Mouse (Mus musculus): ENCODE measurements at regions not wholly inside any gene's neighbourhood (a gene's known extent, or its start where the extent isn't known, plus 50 kb on each side); places are given as distances from the start of the nearest gene placed in this dataset.
A peak's percentile ranks its signal among the peaks of the same experiment; 100 is the strongest.

GRCm38 (mm10) chr16:76546632-76547031 lies 173.0 kb upstream of the Nrip1 start:
- H3K4me2 ChIP-seq (ENCODE audit: low read depth, low read length): no peak overlapping the region
- H3K9me3 ChIP-seq (ENCODE audit: control insufficient read depth, low read length): no peaks in the 10 kb centered on the region
- no peaks in the 10 kb centered on the region for H3K27me3 ChIP-seq (ENCODE audit: control insufficient read depth, insufficient read depth, low read depth, low read length)
- H3K36me3 ChIP-seq (ENCODE audit: control insufficient read depth, insufficient read depth, low read length): no peaks in the 10 kb centered on the region
- no peaks in the 10 kb centered on the region for H3K4me1 ChIP-seq (replicated peaks; ENCODE audit: control insufficient read depth, insufficient read depth, low read length)
- no peak overlapping the region for H3K4me3 ChIP-seq (ENCODE audit: low read length)
- 88% methylated on average over 2 of the region's 2 CpGs for WGBS
- no peak for ATAC-seq (ENCODE audit: low read depth)
- no peak overlapping the region for H3K9ac ChIP-seq (ENCODE audit: low read length)
- no peak overlapping the region for H3K27ac ChIP-seq (ENCODE audit: low read length)

- 67% methylated on average over 2 of the region's 2 CpGs for WGBS
- no peak overlapping the region for H3K9ac ChIP-seq (ENCODE audit: low read length)
- H3K4me3 ChIP-seq (ENCODE audit: low read length): no peak overlapping the region
- H3K4me2 ChIP-seq (ENCODE audit: low read depth, low read length): no peak overlapping the region
- no peaks in the 10 kb centered on the region for H3K36me3 ChIP-seq (ENCODE audit: control insufficient read depth, insufficient read depth, low read length)
- H3K27me3 ChIP-seq (ENCODE audit: control insufficient read depth, insufficient read depth, low read depth, low read length): no peaks in the 10 kb centered on the region
- H3K9me3 ChIP-seq (ENCODE audit: control insufficient read depth, low read length): no peaks in the 10 kb centered on the region
- no peak for ATAC-seq (ENCODE audit: low read depth)
- H3K27ac ChIP-seq (ENCODE audit: low read length): no peak overlapping the region
- H3K4me1 ChIP-seq (replicated peaks; ENCODE audit: control insufficient read depth, insufficient read depth, low read length): no peaks in the 10 kb centered on the region
Measured at GRCm38 (mm10) chr16:76545942-76546341, 172.3 kb upstream of the Nrip1 start.

- no peak for ATAC-seq (ENCODE audit: low read depth)
- no peaks in the 10 kb centered on the region for H3K27me3 ChIP-seq (ENCODE audit: control insufficient read depth, insufficient read depth, low read depth, low read length)
- H3K27ac ChIP-seq (ENCODE audit: low read length): no peak overlapping the region
- H3K4me2 ChIP-seq (ENCODE audit: low read depth, low read length): no peak overlapping the region
- 70% methylated on average over 4 of the region's 4 CpGs for WGBS
- peaks cover 2% of the 10 kb centered on the region; the same call in 1 of the 2 replicates for H3K4me1 ChIP-seq (replicated peaks; ENCODE audit: control insufficient read depth, insufficient read depth, low read length)
- H3K9me3 ChIP-seq (ENCODE audit: control insufficient read depth, low read length): no peaks in the 10 kb centered on the region
- no peaks in the 10 kb centered on the region for H3K36me3 ChIP-seq (ENCODE audit: control insufficient read depth, insufficient read depth, low read length)
- no peak overlapping the region for H3K9ac ChIP-seq (ENCODE audit: low read length)
- no peak overlapping the region for H3K4me3 ChIP-seq (ENCODE audit: low read length)
Measured at GRCm38 (mm10) chr16:76544972-76545371, 171.3 kb upstream of the Nrip1 start.

- Histone ChIP-seq H3K36me3 (ENCODE audit: control insufficient read depth, insufficient read depth, low read length) (no peaks in the 10 kb centered on the region), H3K27me3 (ENCODE audit: control insufficient read depth, insufficient read depth, low read depth, low read length) (no peaks in the 10 kb centered on the region), H3K4me2 (ENCODE audit: low read depth, low read length) (no peak overlapping the region), H3K4me1 (replicated peaks; ENCODE audit: control insufficient read depth, insufficient read depth, low read length) (peaks cover 6% of the 10 kb centered on the region), H3K4me3 (ENCODE audit: low read length) (no peak overlapping the region), H3K9ac (ENCODE audit: low read length) (no peak overlapping the region), H3K27ac (ENCODE audit: low read length) (peak overlapping the region; percentile 39; the same call in 1 of the 2 replicates), H3K9me3 (ENCODE audit: control insufficient read depth, low read length) (no peaks in the 10 kb centered on the region)
- 33% methylated on average over 5 of the region's 5 CpGs for WGBS
- peak; percentile 26; the same call in 1 of the 2 replicates for ATAC-seq (ENCODE audit: low read depth)
Measured at GRCm38 (mm10) chr16:76540964-76541363, 167.3 kb upstream of the Nrip1 start.

- Histone ChIP-seq H3K27ac (ENCODE audit: low read length) (no peak overlapping the region), H3K9me3 (ENCODE audit: control insufficient read depth, low read length) (no peaks in the 10 kb centered on the region), H3K27me3 (ENCODE audit: control insufficient read depth, insufficient read depth, low read depth, low read length) (no peaks in the 10 kb centered on the region), H3K9ac (ENCODE audit: low read length) (no peak overlapping the region), H3K4me1 (replicated peaks; ENCODE audit: control insufficient read depth, insufficient read depth, low read length) (peaks cover 6% of the 10 kb centered on the region), H3K36me3 (ENCODE audit: control insufficient read depth, insufficient read depth, low read length) (no peaks in the 10 kb centered on the region), H3K4me3 (ENCODE audit: low read length) (no peak overlapping the region), H3K4me2 (ENCODE audit: low read depth, low read length) (no peak overlapping the region; the same call in 1 of the 2 replicates)
- WGBS: 55% methylated on average over 8 of the region's 8 CpGs
- ATAC-seq (ENCODE audit: low read depth): 0 out of 2 replicates have a peak, but pooled peaks have one; percentile 31
Measured at GRCm38 (mm10) chr16:76540328-76540923, 166.8 kb upstream of the Nrip1 start.

GRCm38 (mm10) chr16:76539669-76540068 lies 166.0 kb upstream of the Nrip1 start:
- Histone ChIP-seq H3K4me3 (ENCODE audit: low read length) (no peak overlapping the region), H3K27ac (ENCODE audit: low read length) (peak overlapping the region; percentile 13; the same call in 1 of the 2 replicates), H3K9ac (ENCODE audit: low read length) (no peak overlapping the region), H3K36me3 (ENCODE audit: control insufficient read depth, insufficient read depth, low read length) (no peaks in the 10 kb centered on the region), H3K27me3 (ENCODE audit: control insufficient read depth, insufficient read depth, low read depth, low read length) (no peaks in the 10 kb centered on the region), H3K4me2 (ENCODE audit: low read depth, low read length) (no peak overlapping the region), H3K4me1 (replicated peaks; ENCODE audit: control insufficient read depth, insufficient read depth, low read length) (peaks cover 6% of the 10 kb centered on the region), H3K9me3 (ENCODE audit: control insufficient read depth, low read length) (no peaks in the 10 kb centered on the region)
- WGBS: 15% methylated on average over 6 of the region's 6 CpGs
- peak; percentile 57 for ATAC-seq (ENCODE audit: low read depth)

- ATAC-seq (ENCODE audit: low read depth): no peak
- Histone ChIP-seq H3K36me3 (ENCODE audit: control insufficient read depth, insufficient read depth, low read length) (no peaks in the 10 kb centered on the region), H3K9me3 (ENCODE audit: control insufficient read depth, low read length) (no peaks in the 10 kb centered on the region), H3K4me2 (ENCODE audit: low read depth, low read length) (no peak overlapping the region), H3K27ac (ENCODE audit: low read length) (no peak overlapping the region), H3K4me3 (ENCODE audit: low read length) (no peak overlapping the region), H3K4me1 (replicated peaks; ENCODE audit: control insufficient read depth, insufficient read depth, low read length) (peaks cover 6% of the 10 kb centered on the region), H3K27me3 (ENCODE audit: control insufficient read depth, insufficient read depth, low read depth, low read length) (no peaks in the 10 kb centered on the region), H3K9ac (ENCODE audit: low read length) (no peak overlapping the region)
- whole genome bisulfite sequencing: 79% methylated on average over 11 of the region's 11 CpGs
Measured at GRCm38 (mm10) chr16:76537871-76538270, 164.2 kb upstream of the Nrip1 start.

GRCm38 (mm10) chr16:76532928-76533217 lies 159.2 kb upstream of the Nrip1 start:
- Histone ChIP-seq H3K27me3 (ENCODE audit: control insufficient read depth, insufficient read depth, low read depth, low read length) (no peaks in the 10 kb centered on the region), H3K4me1 (replicated peaks; ENCODE audit: control insufficient read depth, insufficient read depth, low read length) (0 out of 2 replicates have a peak, but pooled peaks cover 2% of the 10 kb centered on the region), H3K4me3 (ENCODE audit: low read length) (no peak overlapping the region), H3K9ac (ENCODE audit: low read length) (no peak overlapping the region), H3K9me3 (ENCODE audit: control insufficient read depth, low read length) (no peaks in the 10 kb centered on the region), H3K27ac (ENCODE audit: low read length) (peak overlapping the region; percentile 34), H3K4me2 (ENCODE audit: low read depth, low read length) (peak overlapping the region; percentile 29; the same call in 1 of the 2 replicates), H3K36me3 (ENCODE audit: control insufficient read depth, insufficient read depth, low read length) (no peaks in the 10 kb centered on the region)
- WGBS: 37% methylated on average over 8 of the region's 8 CpGs
- ATAC-seq (ENCODE audit: low read depth): no peak

GRCm38 (mm10) chr16:76532142-76532927 lies 158.7 kb upstream of the Nrip1 start:
- Histone ChIP-seq H3K9ac (ENCODE audit: low read length) (no peak overlapping the region), H3K4me1 (replicated peaks; ENCODE audit: control insufficient read depth, insufficient read depth, low read length) (0 out of 2 replicates have a peak, but pooled peaks cover 2% of the 10 kb centered on the region), H3K27ac (ENCODE audit: low read length) (peak overlapping the region; percentile 34), H3K36me3 (ENCODE audit: control insufficient read depth, insufficient read depth, low read length) (no peaks in the 10 kb centered on the region), H3K4me3 (ENCODE audit: low read length) (no peak overlapping the region), H3K9me3 (ENCODE audit: control insufficient read depth, low read length) (no peaks in the 10 kb centered on the region), H3K27me3 (ENCODE audit: control insufficient read depth, insufficient read depth, low read depth, low read length) (no peaks in the 10 kb centered on the region), H3K4me2 (ENCODE audit: low read depth, low read length) (peak overlapping the region; percentile 29)
- ATAC-seq (ENCODE audit: low read depth): peak; percentile 83
- WGBS: 28% methylated on average over 19 of the region's 19 CpGs

Measured in lung, embryonic 16.5 days (tissue).